Mouse (Mus musculus) layer of hippocampus, adult 11-12 months (tissue): ENCODE measurements around the gene Gna11.

Experiments
- DNase-seq: peaks from one replicate; pipeline ENCODE4 v3.0.0; 2022; ENCODE audit warnings: low spot score

Gna11 gene

GRCm38 (mm10) chr10:81565257-81566228, 20.6 kb upstream of the Gna11 start:
- DNase-seq, result no peak

GRCm38 (mm10) chr10:81564734-81565133, 19.7 kb upstream of the Gna11 start:
- DNase-seq, result peak; percentile 68

- DNase-seq, result no peak
These were observed 19.2 kb upstream of the Gna11 start for GRCm38 (mm10) chr10:81564216-81564615.

DNA sequence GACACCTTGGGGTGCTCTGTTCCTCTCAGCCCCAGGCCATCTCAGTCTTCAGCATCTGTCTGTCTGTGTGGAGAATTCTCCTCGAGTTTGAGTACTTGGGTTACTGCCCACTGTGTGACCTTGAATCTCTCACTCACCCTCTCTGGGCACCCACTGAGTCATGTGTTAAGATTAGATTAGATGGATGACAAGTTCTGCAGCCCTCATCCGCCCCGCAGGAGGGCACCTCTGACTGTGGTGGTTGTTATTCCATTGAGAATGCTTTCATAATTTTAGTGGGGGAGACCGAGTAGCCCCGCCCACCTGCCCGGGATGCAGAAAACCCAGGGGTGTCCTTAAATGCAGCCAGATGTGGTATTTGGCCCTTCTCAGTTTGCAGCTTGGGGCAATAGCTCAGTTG, 18.5 kb upstream of the Gna11 start:
- DNase-seq, result no peak

DNA sequence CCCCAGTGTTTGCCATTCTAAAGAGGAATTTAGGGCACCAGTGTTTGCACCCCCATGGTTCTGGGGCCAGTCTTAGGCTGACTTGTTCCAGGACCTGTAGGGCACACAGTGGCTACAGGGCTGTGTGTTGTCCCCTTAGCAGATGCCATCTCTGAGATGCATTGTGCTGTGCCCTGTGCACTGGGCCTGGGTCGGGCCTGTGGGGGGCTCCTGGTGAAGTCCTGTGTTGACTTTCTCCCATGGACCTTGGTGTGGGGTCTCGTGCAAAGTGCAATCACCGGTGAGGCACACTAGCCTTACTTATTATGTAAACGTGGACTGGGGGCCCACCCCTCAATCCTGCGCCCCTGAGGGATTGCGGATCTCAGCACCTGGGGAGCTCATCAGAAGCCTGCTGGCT, 17.4 kb upstream of the Gna11 start:
- no peak for DNase-seq

GRCm38 (mm10) chr10:81560719-81561459, 15.9 kb upstream of the Gna11 start:
- no peak for DNase-seq

DNA sequence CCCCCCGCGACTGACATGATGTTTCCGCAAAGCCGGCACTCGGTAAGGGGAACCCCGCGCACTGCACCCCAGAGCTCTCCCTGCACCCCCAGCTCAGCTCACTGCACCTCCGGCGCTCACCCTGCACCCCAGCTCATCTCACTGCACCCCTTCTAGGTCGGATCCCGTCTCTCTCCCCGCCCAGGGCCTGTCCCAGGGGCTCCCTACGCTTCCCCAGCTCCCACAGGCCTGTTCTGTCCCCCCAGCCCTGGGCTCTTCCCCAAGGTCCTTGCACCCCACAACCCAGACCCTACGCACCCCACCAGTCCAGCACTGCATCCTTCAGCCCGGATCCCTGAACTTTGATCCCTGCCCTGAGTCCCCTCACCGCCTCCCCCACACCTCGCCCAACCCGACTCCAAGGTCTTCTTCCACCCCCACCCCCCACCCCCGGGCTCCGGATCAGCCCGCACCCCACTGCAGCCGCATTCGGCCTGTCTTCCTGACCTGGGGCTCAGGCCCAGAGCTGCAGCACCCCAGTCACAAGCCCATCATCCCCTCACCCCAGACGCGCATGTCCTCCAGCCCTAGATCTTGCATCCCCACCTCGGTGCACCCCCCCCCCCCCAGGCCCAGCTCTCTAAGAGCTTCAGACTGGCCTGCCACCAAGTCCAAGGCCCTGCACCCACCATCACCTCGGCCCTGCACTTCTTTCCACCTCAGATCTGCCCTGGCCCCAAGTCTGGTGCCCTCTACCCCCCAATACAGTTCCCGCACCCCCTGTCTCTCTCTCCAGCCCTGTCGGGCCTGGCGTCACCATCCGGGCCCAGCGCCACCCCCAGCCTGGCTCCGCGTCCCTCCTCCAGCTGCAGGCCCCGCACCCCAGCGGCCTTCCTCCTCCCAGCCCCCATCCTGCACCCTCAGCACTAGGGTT, 14.9 kb upstream of the Gna11 start:
- DNase-seq, result peak; percentile 79

GRCm38 (mm10) chr10:81559163-81559626, 14.2 kb upstream of the Gna11 start, which contains the start of gene Aes:
Gene Aes (plus strand): TSS chr10:81559488.
- peak; percentile 74 for DNase-seq

DNA sequence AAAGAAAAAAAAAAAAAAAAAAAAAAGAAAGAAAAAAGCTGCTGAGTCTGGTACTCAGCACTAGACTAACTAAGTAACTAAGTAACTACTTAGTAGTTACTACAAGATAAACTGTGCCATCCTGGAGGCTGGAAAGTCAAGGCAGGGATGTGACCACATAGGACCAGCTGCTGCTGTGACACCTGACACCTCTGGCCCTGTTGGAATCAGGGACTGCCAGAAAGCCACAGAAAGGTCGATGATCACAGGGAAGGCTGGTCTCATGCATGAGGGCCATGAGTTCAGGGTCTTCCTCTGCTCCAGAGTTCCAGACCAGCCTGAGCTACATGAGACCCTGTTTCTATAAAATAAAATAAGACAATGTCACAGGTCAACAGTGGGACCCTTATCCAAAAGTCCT, 12.5 kb upstream of the Gna11 start:
- DNase-seq, result no peak

- DNase-seq, result no peak
These were observed 11.3 kb upstream of the Gna11 start for GRCm38 (mm10) chr10:81556282-81556681.

DNA sequence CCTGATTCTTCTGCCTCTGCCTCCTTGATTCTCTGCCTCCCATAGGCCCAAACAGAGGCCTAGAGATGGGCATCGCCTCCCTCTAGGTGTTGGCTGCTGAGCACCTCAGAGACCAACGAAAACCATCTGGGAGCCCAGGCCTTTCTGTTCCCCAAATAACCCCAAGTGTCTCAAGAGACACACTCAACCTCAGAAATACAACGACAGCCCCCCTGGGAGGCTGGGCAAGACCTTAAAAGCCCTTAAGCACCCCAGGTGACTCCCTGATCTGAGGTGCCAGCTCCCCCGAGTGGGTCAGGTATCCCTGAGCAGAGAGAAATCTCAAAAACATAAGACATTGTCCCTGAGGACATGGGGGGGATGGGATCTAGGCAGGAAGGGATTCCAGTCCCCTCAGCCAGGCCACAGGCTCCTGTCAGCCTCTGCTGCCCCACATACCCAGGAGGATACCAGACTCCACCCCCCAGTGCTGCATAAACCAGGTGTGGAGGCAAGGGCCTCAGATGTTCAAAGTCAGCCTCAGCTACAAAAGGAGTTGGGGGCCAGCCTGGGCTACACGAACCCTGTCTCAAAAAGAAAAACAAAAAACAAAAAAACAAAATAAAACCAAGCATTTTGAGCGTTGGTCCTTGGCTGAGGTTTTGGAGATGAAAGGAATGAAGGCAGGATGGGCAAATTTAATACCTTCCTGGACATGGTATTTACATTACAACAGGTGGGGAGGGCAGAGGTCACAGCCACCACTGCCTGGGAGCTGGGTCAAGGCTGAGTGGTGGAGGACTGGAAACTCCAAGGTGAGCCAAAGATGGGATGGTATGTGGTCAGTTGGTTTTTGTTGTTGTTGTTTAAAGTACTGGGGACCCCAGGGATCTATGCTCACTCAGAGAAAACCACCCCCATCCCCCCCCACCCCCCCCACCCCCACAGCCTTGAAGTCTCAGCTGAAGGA, 9.1 kb upstream of the Gna11 start:
- no peak for DNase-seq

DNA sequence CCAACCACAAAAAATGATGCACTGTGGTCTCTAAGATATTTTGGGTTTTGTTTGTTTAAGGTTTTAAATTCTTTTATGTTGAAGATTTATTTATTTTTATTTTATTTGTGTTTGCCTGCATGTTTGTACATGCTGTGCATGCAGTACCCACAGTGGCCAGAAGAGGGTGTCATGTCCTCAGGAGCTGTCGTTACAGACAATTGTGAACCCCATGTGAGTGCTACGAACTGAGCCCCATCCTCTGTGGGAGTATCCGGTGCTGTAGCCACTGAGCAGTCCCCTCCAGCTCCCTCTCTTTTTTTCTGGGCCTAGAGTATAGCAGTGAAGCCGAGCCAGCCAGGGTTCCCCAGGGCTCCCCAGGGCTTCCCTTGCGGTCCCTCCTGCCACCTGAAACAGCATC, 8.2 kb upstream of the Gna11 start:
- no peak for DNase-seq

- peak; percentile 87 for DNase-seq
These were observed 6.7 kb upstream of the Gna11 start for GRCm38 (mm10) chr10:81551597-81552102.

GRCm38 (mm10) chr10:81550257-81550656, 5.3 kb upstream of the Gna11 start:
- DNase-seq, result no peak

GRCm38 (mm10) chr10:81548944-81549343, 4.0 kb upstream of the Gna11 start:
- DNase-seq, result no peak

- DNase-seq, result no peak
These were observed 2.0 kb upstream of the Gna11 start for GRCm38 (mm10) chr10:81546788-81547571.

- no peak for DNase-seq
These were observed 1.3 kb upstream of the Gna11 start for GRCm38 (mm10) chr10:81546332-81546731.

- no peak for DNase-seq
These were observed 462 bp downstream of the Gna11 start for GRCm38 (mm10) chr10:81544296-81545160.

DNA sequence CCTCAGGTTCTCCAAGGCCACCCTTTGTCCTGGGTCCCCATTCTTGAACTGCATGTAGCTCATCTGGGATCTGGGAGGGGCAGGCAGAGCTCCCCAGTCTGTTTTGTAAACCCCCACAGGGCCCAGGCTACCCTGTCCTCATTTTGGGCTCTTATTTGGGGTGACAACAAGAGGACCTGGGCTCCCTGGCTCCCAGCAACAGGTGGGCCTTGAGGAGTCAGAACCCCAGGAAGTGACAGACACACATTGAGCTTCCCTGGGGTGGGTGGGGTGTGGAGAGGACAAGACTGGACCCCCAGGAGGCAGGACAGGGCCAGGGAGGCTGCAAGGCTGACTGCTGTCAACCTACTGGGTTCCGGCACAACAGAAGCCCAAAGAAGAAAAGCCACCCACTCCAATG, 1.4 kb downstream of the Gna11 start:
- no peak for DNase-seq
